Mouse (Mus musculus): ENCODE measurements around the gene Stap2. TPM values are rescaled to one million over a fixed set of nuclear protein-coding genes. Genes with fewer than 3 reads are reported as not detected.
A peak's percentile ranks its signal among the peaks of the same experiment; 100 is the strongest.

Stap2 gene
- polyA plus RNA-seq, 1 experiment from 2014 or later = 5.0 TPM

- Histone ChIP-seq H3K9ac (ENCODE audit: low read length) (no peak overlapping the region), H3K27me3 (replicated peaks; ENCODE audit: control insufficient read depth, insufficient read depth, low read length) (no peaks in the 10 kb centered on the region), H3K4me2 (ENCODE audit: low read length) (no peak overlapping the region), H3K4me3 (ENCODE audit: low read depth, low read length) (no peak overlapping the region), H3K36me3 (ENCODE audit: control insufficient read depth, insufficient read depth, low read length) (peaks cover 42% of the 10 kb centered on the region), H3K4me1 (ENCODE audit: control insufficient read depth, insufficient read depth, low read length) (peaks cover 4% of the 10 kb centered on the region; the same call in 1 of the 2 replicates), H3K9me3 (replicated peaks; ENCODE audit: control insufficient read depth, low read length) (no peaks in the 10 kb centered on the region), H3K27ac (ENCODE audit: low read depth, low read length) (no peak overlapping the region)
- no peak for DNase-seq (ENCODE audit: low spot score)
- 92% methylated on average over 9 of the region's 9 CpGs for WGBS
- no peak for ATAC-seq
These were observed 25.0 kb upstream of the Stap2 start for GRCm38 (mm10) chr17:56030238-56030870.

- Histone ChIP-seq H3K9me3 (replicated peaks; ENCODE audit: control insufficient read depth, low read length) (no peaks in the 10 kb centered on the region), H3K27ac (ENCODE audit: low read depth, low read length) (no peak overlapping the region), H3K4me2 (ENCODE audit: low read length) (no peak overlapping the region), H3K4me3 (ENCODE audit: low read depth, low read length) (no peak overlapping the region), H3K4me1 (ENCODE audit: control insufficient read depth, insufficient read depth, low read length) (no peaks in the 10 kb centered on the region), H3K27me3 (replicated peaks; ENCODE audit: control insufficient read depth, insufficient read depth, low read length) (no peaks in the 10 kb centered on the region), H3K36me3 (ENCODE audit: control insufficient read depth, insufficient read depth, low read length) (peaks cover 25% of the 10 kb centered on the region), H3K9ac (ENCODE audit: low read length) (no peak overlapping the region)
- no peak for DNase-seq (ENCODE audit: low spot score)
- 92% methylated on average over 5 of the region's 5 CpGs for WGBS
- no peak for ATAC-seq
These were observed 22.5 kb upstream of the Stap2 start for GRCm38 (mm10) chr17:56027801-56028441.

- DNase-seq (ENCODE audit: low spot score) (no peak), ATAC-seq (no peak)
- Histone ChIP-seq H3K4me2 (ENCODE audit: low read length) (no peak overlapping the region), H3K27me3 (replicated peaks; ENCODE audit: control insufficient read depth, insufficient read depth, low read length) (no peaks in the 10 kb centered on the region), H3K4me3 (ENCODE audit: low read depth, low read length) (no peak overlapping the region), H3K36me3 (ENCODE audit: control insufficient read depth, insufficient read depth, low read length) (peaks cover 25% of the 10 kb centered on the region), H3K9ac (ENCODE audit: low read length) (no peak overlapping the region), H3K27ac (ENCODE audit: low read depth, low read length) (no peak overlapping the region), H3K9me3 (replicated peaks; ENCODE audit: control insufficient read depth, low read length) (no peaks in the 10 kb centered on the region), H3K4me1 (ENCODE audit: control insufficient read depth, insufficient read depth, low read length) (no peaks in the 10 kb centered on the region)
- 87% methylated on average over 1 of the region's 1 CpGs for WGBS
These were observed 21.5 kb upstream of the Stap2 start for GRCm38 (mm10) chr17:56026881-56027280.

- no peak overlapping the region for H3K27ac ChIP-seq (ENCODE audit: low read depth, low read length)
- 100% methylated on average over 1 of the region's 1 CpGs for WGBS
- H3K4me3 ChIP-seq (ENCODE audit: low read depth, low read length) = no peak overlapping the region
These were observed 20.9 kb upstream of the Stap2 start for GRCm38 (mm10) chr17:56026303-56026702.

GRCm38 (mm10) chr17:56024931-56025330 is 19.5 kb upstream of the Stap2 start:
- Histone ChIP-seq H3K4me2 (ENCODE audit: low read length) (no peak overlapping the region), H3K9me3 (replicated peaks; ENCODE audit: control insufficient read depth, low read length) (no peaks in the 10 kb centered on the region), H3K4me3 (ENCODE audit: low read depth, low read length) (no peak overlapping the region), H3K4me1 (ENCODE audit: control insufficient read depth, insufficient read depth, low read length) (no peaks in the 10 kb centered on the region), H3K9ac (ENCODE audit: low read length) (no peak overlapping the region), H3K36me3 (ENCODE audit: control insufficient read depth, insufficient read depth, low read length) (peaks cover 22% of the 10 kb centered on the region), H3K27me3 (replicated peaks; ENCODE audit: control insufficient read depth, insufficient read depth, low read length) (no peaks in the 10 kb centered on the region), H3K27ac (ENCODE audit: low read depth, low read length) (no peak overlapping the region)
- WGBS = 80% methylated on average over 5 of the region's 5 CpGs
- DNase-seq (ENCODE audit: low spot score) (no peak), ATAC-seq (no peak)

More at GRCm38 (mm10) chr17:56026303-56026702, 20.9 kb upstream of the Stap2 start:
- DNase-seq (ENCODE audit: low spot score) (no peak), ATAC-seq (no peak)
- H3K4me2 ChIP-seq (ENCODE audit: low read length) = no peak overlapping the region
- peaks cover 25% of the 10 kb centered on the region for H3K36me3 ChIP-seq (ENCODE audit: control insufficient read depth, insufficient read depth, low read length)
- H3K27me3 ChIP-seq (replicated peaks; ENCODE audit: control insufficient read depth, insufficient read depth, low read length) = no peaks in the 10 kb centered on the region
- no peak overlapping the region for H3K9ac ChIP-seq (ENCODE audit: low read length)
- no peaks in the 10 kb centered on the region for H3K4me1 ChIP-seq (ENCODE audit: control insufficient read depth, insufficient read depth, low read length)
- H3K9me3 ChIP-seq (replicated peaks; ENCODE audit: control insufficient read depth, low read length) = no peaks in the 10 kb centered on the region

- WGBS = 78% methylated on average over 2 of the region's 2 CpGs
- no peak for DNase-seq (ENCODE audit: low spot score)
- ATAC-seq = no peak
- Histone ChIP-seq H3K4me3 (ENCODE audit: low read depth, low read length) (no peak overlapping the region), H3K36me3 (ENCODE audit: control insufficient read depth, insufficient read depth, low read length) (peaks cover 24% of the 10 kb centered on the region), H3K4me2 (ENCODE audit: low read length) (no peak overlapping the region), H3K4me1 (ENCODE audit: control insufficient read depth, insufficient read depth, low read length) (no peaks in the 10 kb centered on the region), H3K9ac (ENCODE audit: low read length) (no peak overlapping the region), H3K27ac (ENCODE audit: low read depth, low read length) (no peak overlapping the region), H3K9me3 (replicated peaks; ENCODE audit: control insufficient read depth, low read length) (no peaks in the 10 kb centered on the region), H3K27me3 (replicated peaks; ENCODE audit: control insufficient read depth, insufficient read depth, low read length) (no peaks in the 10 kb centered on the region)
These were observed 19.1 kb upstream of the Stap2 start for GRCm38 (mm10) chr17:56024476-56024875.

GRCm38 (mm10) chr17:56023386-56023785 is 18.0 kb upstream of the Stap2 start:
- DNase-seq (ENCODE audit: low spot score) (no peak), ATAC-seq (no peak)
- Histone ChIP-seq H3K9me3 (replicated peaks; ENCODE audit: control insufficient read depth, low read length) (no peaks in the 10 kb centered on the region), H3K4me2 (ENCODE audit: low read length) (no peak overlapping the region), H3K4me1 (ENCODE audit: control insufficient read depth, insufficient read depth, low read length) (no peaks in the 10 kb centered on the region), H3K9ac (ENCODE audit: low read length) (no peak overlapping the region), H3K27me3 (replicated peaks; ENCODE audit: control insufficient read depth, insufficient read depth, low read length) (no peaks in the 10 kb centered on the region), H3K27ac (ENCODE audit: low read depth, low read length) (no peak overlapping the region), H3K36me3 (ENCODE audit: control insufficient read depth, insufficient read depth, low read length) (peaks cover 23% of the 10 kb centered on the region), H3K4me3 (ENCODE audit: low read depth, low read length) (no peak overlapping the region)
- 92% methylated on average over 5 of the region's 5 CpGs for WGBS

GRCm38 (mm10) chr17:56022989-56023290 is 17.6 kb upstream of the Stap2 start:
- DNase-seq (ENCODE audit: low spot score) = no peak
- no peak overlapping the region for H3K4me2 ChIP-seq (ENCODE audit: low read length)
- no peak overlapping the region for H3K27ac ChIP-seq (ENCODE audit: low read depth, low read length)
- no peak overlapping the region for H3K9ac ChIP-seq (ENCODE audit: low read length)
- 87% methylated on average over 4 of the region's 4 CpGs for WGBS
- no peaks in the 10 kb centered on the region for H3K4me1 ChIP-seq (ENCODE audit: control insufficient read depth, insufficient read depth, low read length)
- no peaks in the 10 kb centered on the region for H3K27me3 ChIP-seq (replicated peaks; ENCODE audit: control insufficient read depth, insufficient read depth, low read length)
- H3K4me3 ChIP-seq (ENCODE audit: low read depth, low read length) = no peak overlapping the region
- ATAC-seq = no peak
- H3K36me3 ChIP-seq (ENCODE audit: control insufficient read depth, insufficient read depth, low read length) = peaks cover 26% of the 10 kb centered on the region
- H3K9me3 ChIP-seq (replicated peaks; ENCODE audit: control insufficient read depth, low read length) = no peaks in the 10 kb centered on the region

- no peak overlapping the region for H3K4me2 ChIP-seq (ENCODE audit: low read length)
- H3K9ac ChIP-seq (ENCODE audit: low read length) = no peak overlapping the region
- H3K27ac ChIP-seq (ENCODE audit: low read depth, low read length) = 0 out of 2 replicates have a peak overlapping the region, but pooled peaks have one; percentile 10
- H3K9me3 ChIP-seq (replicated peaks; ENCODE audit: control insufficient read depth, low read length) = no peaks in the 10 kb centered on the region
- no peak overlapping the region for H3K4me3 ChIP-seq (ENCODE audit: low read depth, low read length)
- no peak for DNase-seq (ENCODE audit: low spot score)
- peaks cover 32% of the 10 kb centered on the region for H3K36me3 ChIP-seq (ENCODE audit: control insufficient read depth, insufficient read depth, low read length)
- H3K4me1 ChIP-seq (ENCODE audit: control insufficient read depth, insufficient read depth, low read length) = no peaks in the 10 kb centered on the region
- no peak for ATAC-seq
- WGBS = 64% methylated on average over 2 of the region's 2 CpGs
- no peaks in the 10 kb centered on the region for H3K27me3 ChIP-seq (replicated peaks; ENCODE audit: control insufficient read depth, insufficient read depth, low read length)
These were observed 17.0 kb upstream of the Stap2 start for GRCm38 (mm10) chr17:56022131-56022988.

Measured in forebrain, embryonic 14.5 days (tissue).